Mouse (Mus musculus) frontal cortex, postnatal 36 days (tissue): ENCODE results near the gene Klhl42.

Source experiments
- DNase-seq, 2 experiments: peaks; one replicate each; pipeline ENCODE4 v3.0.0; 2022; ENCODE audit warnings: low spot score in 2 of 2

Gene Klhl42

DNA sequence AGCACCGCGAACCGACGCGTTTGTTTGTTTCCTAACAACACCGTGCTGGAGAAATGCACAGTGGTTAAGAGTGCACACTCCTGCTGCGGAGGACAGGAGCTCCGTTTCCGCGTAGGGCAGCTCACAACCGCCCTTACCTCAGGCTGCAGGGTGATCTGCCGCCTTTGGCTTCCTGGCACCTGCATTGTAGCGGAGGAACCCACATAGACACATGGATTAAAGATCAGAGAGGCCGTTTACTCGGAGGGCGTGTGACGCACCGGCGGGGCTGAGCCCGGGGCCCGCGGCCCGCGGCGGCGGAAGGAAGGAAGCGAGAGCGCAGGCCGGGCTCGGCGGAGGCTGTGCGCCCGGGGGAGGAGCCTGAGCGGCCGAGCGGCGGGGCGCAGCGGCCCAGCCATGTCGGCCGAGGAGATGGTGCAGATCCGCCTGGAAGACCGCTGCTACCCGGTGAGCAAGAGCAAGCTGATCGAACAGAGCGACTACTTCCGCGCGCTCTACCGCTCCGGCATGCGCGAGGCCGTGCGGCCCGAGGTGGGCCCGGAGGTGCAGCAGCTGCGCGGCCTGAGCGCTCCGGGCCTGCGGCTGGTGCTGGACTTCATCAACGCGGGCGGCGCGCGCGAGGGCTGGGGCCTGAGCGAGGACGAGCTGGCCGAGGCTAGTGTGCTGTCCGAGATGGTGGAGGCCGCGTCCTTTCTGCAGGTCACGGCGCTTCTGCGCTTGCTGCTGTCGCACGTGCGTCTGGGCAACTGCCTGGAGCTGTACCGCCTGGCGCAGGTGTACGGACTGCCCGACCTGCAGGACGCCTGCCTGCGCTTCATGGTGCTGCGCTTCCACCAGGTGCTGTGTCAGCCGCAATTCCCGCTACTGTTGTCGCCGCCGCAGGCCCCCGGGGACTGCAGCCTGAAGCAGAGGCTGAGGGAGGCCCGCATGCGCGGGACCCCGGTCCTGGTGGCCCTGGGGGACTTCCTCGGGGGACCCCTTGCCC is at the start of gene Klhl42:
Gene Klhl42 (plus strand): TSS at position 244 of the 985 bp plus-strand sequence.
- peak; percentile 70 to 73 for DNase-seq

DNA sequence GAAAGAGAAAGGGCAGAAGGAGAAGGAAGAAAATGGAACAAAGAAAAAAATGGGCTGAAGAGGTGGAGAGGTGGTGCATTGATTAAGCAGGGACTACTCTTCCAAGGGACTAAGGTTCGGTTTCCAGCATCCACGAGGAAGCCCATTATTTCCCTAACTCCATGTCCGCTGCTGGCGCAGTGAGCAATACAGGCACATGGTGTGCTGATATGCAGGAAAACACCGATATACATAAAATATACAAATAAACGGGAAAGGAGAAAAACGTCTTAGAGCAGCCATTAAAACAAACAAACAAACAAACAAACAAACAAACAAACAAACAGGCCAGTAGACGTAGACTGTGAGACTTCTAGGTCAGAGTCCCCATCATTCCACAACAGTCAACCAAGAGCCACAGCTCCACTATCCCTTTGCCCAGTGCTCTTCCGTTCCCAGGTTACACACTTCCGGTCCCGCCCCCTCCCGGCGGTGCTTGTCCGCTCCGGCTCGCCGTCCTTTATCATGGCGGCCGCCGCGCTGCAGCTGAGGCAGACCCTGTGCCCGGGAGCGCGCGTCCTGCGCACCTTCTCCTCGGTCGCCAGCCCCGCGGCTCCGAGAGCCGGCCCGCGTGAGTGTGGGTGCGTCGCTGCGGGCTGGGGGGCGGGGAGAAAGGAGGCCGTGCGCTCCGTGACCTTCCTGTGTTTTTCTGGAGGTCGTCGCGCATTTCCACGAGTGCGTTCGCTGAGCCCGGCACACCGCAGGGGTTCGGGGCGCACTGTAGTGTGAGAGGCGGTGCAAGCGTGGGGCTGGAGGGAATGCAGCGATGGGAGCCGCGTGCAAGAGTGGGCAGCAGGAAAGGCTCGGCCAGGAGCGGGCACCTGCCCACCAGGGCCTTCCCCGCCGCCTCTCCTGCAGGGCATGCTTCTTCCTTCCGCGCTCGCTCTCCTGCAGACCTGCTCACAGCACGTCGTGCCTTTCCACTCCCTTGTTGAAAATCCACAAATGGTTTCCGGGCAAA is 48.6 kb upstream of the Klhl42 start, which contains the start of gene Mrps35:
Gene Mrps35 (plus strand): TSS at position 474 of the 1,000 bp plus-strand sequence.
- peak; percentile 86 to 91 for DNase-seq

DNA sequence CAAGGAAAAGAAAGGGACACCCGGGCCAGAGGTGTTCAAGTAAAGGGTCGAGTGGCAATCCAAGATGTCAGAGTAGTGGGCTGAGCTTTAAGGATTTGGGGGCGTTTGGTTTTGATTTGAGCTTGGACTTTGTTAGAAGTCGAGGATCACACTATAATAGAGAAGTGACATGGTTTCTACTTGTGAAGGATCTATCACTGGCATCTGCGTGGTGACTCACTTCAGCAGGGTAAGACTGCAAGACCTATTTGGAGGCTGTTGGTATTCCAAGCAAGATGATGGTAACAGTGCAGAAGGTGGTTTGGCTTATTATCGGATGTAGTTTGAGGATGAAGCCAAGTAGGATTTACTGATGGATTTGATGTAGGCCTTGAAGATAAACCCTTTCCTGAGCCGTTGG is 47.5 kb upstream of the Klhl42 start:
- DNase-seq = no peak

DNA sequence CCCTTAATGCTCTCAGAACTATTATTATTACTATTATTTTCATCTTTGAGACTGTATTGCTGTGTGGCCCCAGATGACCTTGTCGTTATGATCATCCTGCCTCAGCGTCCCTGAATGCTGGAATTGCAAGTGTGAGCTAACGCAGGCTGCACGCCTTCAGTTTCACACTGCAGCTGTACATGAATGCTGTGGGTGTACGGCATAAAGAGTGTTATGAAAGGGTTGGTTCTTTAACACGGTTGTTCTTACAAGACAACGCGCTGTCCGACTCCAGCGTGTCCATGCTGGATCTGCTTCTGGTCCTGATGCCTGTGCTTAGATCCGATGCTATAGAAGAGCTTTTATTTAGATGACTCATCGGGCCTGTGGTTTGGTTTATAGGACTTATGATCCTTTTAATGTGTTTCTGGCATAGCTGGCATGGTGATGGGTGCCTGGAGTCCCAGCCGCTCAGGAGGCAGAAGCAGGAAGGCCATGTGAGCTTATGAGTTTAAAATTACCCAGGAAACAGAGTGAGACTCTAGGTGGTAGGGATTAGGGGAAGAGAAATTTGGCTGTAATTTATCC is 41.9 kb upstream of the Klhl42 start:
- peak in 1 of 2 experiments; percentile 34 for DNase-seq

DNA sequence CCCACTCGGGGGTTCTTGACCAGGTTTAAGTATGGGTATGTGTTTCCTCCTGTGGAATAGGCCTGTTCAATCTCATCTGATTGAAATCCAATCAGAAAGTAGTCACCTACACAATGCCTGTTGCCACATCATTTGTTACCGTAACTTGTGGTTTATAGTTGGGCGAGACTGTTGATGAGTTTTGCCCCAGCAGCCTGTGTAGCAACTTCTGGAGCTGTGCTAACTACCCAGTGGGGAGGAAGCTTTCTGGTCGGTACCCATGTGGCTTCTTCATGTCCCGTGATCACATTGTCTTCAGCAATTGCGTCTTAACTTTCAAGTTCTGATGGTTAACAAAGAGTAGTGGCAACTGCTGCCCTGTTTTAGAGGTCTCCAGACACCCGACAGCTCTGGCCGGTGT is 39.5 kb upstream of the Klhl42 start:
- DNase-seq = no peak

DNA sequence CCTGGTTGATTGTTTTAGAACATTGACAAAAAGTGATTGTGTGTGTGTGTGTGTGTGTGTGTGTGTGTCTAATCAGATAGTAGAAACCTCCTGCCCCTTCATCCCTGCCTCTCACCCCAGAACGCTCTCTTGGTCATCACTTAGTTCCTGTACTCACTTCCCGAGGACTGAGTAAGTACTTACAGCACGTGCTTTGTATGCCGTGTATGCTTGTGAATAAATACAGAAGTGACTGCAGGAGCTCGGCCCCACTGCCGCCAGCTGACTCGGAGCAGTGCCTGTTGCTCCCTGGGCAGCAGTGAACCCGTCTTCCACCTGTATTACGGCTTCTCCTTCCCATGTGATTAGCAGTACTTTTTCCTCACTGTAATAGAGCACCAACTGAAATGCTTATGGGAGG is 38.7 kb upstream of the Klhl42 start:
- DNase-seq = no peak

DNA sequence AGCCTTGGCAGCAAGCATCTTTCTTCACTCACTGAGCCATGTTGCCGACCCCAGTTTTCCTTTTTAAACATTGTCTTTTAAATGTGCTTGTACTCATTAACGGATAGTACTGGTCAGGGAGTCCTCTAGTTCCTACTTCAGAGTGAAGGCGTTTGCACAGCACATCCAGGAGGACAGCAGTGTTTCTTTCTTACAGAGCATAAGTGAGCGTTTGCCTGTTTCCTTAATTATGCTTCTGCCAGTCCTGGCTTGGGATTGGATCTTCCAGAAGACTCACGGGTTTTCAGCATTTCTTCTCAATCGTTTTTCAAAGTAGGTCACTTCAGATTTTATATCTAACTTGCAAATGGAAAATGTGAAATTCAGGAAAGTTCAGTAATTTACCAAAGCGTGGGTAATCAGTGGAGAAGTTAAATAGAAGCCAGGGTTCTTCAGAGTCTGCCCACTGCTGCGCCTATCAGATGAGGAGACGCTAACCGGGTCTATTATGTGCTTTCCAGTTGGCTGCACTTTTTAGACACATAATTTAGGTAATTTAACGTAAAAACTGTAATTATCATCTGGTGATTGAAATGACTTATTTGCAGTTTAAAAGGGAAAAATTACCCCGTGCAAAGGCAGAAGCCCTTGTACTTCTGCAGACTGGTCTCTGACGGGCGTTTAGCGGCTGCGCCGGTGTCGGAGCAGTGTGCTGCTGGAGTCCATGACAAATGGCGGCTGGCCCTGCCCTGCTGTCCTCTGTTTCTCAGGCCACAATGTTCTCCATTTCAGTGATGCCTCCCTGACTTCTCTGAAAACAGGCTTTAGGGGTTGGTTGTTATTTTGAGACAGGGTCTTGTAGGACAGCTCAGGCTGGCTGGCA is 37.2 kb upstream of the Klhl42 start:
- DNase-seq = no peak

DNA sequence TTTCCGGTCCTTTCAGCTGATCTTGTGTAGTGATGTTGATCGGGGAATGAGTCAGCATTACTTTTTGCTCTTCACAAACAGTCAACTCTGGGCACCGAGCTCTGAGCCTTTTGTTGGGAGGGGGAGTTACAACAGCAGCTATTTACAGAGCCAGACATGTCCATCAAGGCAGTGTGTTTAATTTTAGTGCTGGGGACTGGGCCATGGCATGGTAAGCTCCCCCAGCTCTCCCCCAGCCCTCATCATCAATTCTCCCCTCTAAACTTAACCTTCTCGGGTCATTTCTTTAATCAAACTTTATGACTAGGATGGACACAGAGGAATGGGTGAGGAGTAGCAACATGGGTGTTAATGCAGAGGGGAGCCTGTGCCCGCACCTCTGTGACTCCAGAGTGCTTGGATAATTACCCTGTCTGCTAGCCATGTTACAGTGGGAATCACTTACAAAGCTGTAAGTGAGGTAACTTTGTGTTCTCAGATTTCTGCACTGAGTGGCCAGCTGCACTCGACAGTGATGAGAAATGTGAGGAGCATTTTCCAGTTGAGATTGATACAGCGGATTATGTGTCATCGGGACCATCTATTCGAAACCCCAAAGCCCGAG is 35.7 kb upstream of the Klhl42 start:
- DNase-seq = no peak

DNA sequence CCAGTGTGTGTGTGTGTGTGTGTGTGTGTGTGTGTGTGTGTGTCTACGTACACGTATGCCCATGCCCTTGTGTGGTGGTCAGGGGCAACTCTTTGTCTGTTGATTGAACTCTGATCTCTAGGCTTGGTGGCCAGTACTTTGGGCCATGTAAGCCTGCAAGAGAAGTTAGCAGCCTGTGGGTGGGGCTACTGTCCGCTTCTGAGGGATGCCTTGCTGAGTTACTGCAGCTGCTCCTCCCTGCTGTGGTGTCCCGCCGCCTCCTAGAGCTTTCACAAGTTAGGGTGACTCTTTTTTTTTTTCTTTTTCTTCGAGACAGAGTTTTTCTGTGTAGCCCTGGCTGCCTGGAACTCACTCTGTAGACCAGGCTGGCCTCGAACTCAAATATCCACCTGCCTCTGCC is 31.9 kb upstream of the Klhl42 start:
- no peak for DNase-seq

DNA sequence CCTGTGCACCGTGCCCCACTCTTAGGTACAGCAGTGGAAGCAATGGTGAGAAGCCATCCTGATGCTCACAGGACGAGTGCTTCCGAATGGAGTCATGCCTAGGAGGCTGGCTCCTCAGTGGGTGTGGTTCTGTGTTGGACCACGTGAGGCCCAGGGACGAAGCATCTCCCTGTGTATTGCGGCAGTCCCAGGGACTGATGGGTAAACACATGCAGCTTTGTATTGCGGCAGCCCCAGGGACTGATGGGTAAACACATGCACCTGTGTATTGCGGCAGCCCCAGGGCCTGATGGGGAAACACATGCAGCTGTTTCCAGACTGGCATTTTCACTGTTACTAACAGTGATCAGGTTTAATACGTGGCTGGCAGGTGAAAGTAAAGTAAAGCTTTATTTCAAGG is 29.5 kb upstream of the Klhl42 start:
- DNase-seq = no peak

DNA sequence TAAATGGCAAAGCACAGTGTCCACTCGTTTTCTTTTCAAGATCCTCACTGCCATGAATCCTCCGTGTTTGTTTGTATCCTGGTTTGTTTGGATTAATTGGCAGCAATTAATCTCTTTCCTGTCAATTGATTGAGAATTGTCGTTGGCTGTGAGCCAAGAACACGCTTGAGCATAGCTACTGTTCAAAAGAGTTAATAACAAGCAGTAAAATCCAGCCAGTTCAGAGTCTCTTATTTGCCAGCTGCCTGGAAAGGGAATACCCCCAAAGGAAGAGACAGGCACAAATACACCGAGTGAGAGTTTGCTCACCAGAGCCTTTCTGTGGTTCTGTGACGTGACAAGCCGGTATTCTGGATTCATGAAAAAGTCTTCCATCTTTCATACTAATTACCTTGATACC is 29.1 kb upstream of the Klhl42 start:
- no peak for DNase-seq

DNA sequence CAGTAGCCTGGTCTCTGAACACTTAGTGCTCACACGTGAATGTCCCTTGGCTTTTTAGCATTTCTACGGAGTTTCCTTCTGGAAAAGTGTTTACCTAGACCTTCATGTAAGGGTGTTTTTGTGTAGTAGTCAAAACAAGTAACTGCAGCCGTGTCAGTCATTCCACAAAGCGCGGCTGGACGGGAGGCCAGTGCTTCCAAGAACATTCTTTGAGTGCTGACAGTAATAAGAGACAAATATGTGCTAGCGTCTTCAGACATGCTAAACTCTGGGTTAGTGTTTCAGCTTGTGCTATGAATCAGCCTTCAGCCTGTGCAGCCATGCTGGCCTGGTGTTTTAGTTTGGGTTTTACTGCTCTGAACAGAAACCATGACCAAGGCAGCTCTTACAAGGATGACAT is 28.5 kb upstream of the Klhl42 start:
- no peak for DNase-seq

DNA sequence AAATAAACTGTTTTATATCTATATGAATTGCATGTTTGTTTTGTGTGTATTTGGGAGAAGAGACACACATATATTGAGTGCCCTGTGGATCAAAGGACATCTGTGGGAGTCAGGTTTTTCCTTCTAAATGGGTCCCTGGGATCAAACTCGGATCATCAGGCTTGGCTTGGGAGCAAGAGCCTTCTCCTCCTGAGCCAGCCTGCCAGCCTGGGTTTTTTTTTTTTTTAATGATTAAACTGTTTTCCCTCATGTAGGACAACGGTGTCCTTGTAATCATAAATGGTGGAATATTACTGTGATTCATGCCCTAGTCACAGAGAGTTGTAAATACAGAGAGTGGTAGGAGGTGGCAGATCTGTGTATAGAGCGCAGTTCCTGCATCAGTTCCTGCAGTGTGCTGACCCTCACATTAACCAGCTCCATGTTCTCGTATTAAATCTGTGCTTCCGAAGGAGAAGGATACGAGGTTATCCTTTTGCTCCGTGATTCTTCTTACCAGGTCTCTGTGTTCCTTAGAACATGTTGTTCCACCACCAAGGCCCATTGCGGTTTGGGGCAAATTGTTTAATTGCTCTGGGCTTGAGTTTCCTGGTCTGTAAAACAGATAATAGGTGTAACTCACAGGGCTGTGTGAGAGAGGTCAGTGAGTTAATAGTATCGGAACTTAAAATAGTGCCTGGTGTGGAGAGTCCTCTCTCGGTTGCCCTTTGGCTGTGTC is 26.8 kb upstream of the Klhl42 start:
- DNase-seq = no peak

DNA sequence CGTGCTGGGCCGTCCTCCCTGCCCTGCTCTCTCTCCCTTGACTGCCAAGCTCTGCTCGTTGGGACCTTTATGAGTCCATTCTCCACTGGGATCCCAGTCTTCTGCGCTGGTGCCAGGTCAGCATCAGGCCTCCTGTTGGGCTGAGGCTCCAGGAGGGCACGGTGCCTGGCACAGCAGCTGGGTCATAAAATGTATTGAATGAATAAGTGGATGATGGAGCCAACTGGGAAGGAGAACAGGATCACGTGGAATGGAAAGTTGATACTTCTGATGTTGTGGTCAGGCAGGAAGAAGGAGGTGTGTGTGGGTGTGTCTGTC is 26.3 kb upstream of the Klhl42 start:
- DNase-seq = no peak

DNA sequence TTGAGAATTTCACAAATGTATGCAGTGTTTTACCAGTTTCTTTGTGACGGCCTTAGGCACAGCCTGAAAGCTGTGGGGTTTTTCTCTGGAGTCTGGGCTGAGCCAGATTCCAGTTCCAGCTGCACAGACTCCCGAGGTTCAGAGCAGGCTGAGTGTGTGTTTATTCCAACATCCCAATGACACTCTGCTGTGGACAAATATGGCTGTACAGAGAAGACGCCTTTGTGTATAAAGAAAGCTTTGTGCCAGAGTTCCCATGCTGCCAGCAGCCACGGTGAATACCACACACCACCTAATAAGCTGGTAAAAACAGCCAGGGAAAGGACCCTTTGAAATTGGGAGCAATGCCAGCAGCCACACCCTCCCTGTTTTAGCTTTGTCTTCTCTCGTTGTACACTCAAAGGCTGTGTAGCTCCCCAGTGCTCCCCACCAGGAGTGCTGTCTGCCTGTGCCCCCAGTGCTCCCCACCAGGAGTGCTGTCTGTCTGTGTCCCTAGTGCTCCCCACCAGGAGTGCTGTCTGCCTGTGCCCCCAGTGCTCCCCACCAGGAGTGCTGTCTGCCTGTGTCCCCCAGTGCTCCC is 15.3 kb upstream of the Klhl42 start:
- DNase-seq = no peak

DNA sequence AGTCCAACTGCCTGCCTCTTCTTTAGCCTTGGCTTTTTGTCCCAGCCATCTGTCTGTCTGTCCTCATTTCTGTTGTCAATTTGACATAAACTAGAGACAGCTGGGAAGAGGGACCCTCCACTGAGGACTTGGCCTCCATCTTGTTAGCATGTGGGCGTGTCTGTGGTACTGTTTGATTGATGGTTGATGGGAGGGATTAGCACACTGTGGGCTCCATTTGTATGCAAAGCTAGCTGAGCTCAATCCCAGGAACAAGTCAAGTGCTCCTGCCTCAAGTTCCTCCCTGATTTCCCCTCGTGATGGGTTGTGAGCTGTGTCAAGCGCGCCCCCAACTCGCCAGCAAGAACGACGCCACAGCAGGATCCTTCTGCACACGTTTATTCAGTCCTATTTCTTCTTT is 14.3 kb upstream of the Klhl42 start:
- DNase-seq = no peak

DNA sequence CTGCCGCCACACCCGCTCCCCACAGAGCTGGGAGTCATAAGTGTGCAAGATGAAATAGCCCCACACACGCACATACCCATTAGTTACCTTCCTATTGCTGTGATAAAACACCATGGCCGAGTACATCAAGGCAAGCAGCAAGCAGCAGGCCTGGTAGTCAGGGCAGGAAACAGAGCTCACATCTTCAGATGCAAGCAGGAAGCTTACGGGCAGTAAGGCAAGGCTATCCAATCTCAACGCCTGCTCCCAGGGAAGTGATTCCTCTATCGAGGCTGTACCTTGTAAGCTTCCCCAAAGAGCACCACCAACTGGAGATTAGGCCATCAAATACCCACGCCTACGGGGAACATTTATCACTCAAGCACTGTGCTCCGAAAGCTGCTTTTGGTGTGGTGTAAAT is 11.3 kb upstream of the Klhl42 start:
- no peak for DNase-seq

DNA sequence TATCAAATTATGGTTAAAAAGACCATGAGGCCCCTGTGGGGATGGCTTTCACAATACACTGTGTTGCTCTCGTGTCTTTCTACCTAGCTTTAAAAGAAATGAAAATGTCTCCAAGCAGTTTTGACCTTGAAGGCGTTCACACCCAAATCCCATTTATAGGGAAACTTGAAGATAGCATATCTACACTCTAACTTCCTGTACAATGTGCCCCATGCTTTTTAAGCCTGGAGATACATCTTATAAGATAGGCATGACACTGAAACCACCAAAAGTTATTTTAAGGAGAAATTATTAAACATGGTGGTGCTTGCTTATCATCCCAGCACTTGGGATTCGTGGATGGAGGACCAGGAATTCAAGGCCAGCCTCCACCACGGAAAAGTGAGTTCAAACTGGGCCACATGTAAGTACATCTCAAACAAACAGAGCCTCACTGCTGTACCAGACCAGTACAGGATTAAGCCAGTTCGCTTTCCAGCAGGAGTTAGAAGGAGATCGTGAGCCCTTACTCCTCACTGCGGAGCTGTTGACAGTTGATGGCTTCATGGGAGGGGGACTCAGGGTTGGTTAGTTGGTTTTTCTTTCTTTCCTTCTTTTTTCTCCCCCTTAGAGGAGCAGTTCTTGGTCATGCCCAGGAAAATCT is 5.7 kb upstream of the Klhl42 start:
- no peak for DNase-seq

DNA sequence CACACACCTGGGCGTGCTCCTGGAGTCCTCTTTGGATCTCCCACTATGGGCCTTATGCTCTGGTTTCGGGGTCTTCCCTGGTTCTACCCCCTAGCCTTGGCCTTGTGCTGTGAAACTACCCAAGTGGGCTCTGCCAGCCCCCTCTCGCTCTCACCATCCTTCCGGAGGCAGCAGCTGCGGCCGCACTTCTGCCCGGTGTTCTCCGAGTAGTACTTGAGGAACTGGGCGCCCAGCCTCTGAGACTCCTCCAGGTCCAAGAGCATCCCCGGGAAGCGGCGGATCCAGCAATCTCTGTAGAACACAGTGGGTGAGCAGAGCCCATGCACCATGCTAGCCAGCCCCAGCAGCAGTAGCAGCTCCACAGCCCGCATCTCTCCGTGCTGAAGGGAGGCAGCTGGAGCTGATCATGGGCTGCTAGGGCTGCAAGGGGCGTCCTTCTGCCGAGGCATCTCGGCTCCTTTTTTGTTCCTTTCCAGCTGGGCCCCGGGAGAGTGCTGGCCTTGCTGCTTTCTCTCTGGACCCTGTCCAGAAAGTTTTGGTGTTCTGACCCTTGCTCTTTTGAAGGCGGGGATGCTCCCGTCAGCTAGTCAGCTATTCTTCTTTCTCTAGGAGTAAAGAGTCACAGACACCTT is 4.5 kb upstream of the Klhl42 start, which contains the start of gene Mansc4:
Gene Mansc4 (minus strand): TSS at position 439 of the 632 bp plus-strand sequence.
- DNase-seq = no peak
